Mouse (Mus musculus) liver (tissue): ENCODE results near the gene Gria2.

Source experiments
- DNase-seq: peaks from one replicate; pipeline ENCODE4 v3.0.0-alpha.2; 2020; ENCODE audit warnings: mixed read lengths

Gria2 gene

DNA sequence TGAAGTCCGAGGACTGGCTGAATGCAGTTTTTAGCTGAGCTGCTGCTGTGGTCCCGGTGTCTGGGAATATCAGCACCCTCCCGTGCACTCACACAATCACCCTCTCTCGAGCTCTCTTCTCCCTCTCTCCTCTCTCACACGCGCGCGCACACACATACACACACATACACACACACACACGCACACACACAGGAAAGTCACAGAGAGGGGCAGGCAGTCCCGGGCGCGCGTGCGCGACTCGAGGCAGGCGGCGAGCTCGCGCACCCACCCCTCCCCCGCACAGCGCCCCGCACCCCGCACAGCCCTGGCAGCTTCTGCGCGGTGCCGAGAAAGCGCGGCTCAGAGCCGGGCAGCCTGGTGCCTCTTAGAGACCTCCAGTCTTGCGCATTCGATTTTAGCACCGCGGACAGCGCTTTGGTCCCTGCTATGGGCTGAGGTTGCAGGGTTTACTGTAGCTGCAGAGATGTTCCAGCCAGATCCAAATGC lies at the start of gene Gria2:
Gene Gria2 (minus strand): TSS at position 240 of the 486 bp plus-strand sequence.
- DNase-seq, result peak; percentile 66

DNA sequence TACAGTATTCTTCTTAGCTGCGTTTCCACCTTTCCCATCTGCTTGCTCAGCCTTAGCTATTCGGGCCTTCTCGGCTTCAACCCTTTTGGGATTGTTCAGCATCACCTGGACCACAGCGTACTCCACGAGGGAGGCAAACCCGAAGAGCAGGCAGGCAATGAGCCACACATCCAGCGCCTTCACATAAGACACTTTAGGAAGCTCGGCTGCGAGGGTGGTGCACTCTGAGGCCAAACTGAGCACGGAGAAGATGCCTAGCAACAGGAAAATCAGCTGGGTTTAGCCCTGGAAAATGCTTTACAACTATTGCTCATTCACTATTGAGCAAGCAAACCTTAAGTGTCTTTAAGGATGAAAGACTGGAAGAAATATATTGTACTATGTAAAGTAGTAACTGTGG lies 48.3 kb upstream of the Gria2 start:
- no peak for DNase-seq

DNA sequence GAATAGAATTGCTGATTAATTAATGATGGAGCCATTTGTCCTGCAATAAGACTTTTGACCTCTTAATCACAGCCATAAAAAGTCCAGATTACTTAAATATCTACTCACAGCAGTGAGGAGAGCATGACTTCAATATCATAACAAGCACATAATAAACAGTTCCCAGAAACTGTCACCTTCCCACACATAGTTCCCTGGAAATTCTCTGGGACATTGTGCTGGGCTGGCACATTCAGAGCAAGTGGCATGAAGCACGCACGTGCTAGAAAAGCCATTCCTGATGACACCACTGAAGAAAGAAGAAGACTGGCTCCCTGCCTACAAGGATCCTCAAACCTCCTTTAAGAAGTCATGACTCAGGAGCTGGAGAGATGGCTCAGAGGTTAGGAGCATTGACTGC lies 43.0 kb upstream of the Gria2 start:
- no peak for DNase-seq

- DNase-seq, result no peak
Measured at GRCm38 (mm10) chr3:80839845-80840244, 37.2 kb upstream of the Gria2 start.

- DNase-seq, result no peak
Measured at GRCm38 (mm10) chr3:80837583-80837982, 34.9 kb upstream of the Gria2 start.

DNA sequence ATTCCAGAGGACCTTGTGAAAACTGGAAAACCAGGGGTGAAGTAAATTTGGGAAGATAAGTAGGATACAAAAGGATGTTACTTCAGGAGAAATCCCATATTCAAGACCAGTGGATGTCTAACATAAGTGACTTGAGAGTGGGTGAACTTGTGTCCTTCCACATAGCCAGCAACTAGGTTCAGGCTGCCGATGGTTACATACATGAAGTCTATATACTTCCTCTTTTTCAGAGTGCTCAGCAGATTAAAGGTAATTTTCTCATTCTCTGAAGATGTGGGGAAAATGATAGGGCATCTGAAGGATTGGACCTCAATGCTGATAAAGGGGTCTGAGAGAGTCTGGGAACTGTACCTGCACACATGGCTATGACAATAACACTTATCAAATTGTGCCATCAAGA lies 21.3 kb upstream of the Gria2 start:
- DNase-seq, result no peak

DNA sequence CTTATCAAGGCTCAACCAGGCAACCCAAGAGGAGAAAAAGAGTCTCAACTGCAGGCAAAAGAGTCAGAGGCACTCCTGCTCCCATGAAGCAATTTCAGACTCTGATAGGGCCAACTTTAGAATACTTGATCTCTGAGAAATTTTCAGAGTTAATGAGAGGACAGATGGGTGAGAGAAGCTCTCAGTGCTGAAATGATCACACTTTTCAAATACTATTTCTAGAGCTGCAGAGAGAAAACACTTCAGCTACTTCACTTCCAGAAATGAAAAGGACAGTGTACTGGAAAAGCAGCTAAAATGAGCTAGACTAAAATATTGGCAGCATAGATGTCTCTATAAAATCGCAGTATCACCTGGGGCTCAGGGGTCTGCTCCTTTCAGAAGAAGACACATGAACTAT lies 16.0 kb upstream of the Gria2 start:
- no peak for DNase-seq

DNA sequence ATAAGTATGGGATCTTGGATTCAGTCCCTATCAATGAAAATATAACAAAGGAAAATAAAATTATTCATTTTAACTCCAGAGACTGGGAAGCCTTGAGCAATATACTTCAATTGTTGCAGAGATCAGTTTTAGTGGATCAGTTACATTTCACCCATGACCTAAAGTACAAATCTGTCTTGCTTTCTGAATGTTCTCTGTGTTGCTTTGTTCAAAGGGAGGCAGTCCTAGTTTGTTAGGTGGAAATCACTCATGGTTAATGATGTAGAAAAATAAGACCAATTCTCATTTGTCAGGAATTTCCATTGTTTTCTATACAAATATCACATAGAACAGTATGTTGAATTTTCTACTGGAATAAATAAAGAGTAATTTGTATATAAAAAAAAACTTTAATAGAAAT lies 11.1 kb upstream of the Gria2 start:
- no peak for DNase-seq

DNA sequence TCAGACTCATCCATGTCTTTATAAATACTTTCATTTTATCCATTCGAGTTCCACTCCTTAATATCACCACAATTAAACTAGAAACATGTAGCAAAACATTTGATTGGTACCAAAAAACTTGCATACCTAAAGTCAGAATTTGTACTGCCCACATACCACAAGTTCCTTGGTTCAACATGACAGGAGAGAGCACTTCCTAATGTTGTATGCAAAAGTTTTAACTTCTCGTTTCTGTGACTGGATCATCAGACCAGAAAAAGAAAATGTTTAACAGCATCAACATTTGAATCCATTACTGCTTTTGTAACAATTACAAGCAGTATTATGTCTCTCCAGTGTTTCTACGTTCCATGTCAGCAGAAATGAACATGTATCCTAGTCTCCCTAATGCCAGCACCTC lies 9.6 kb upstream of the Gria2 start:
- DNase-seq, result no peak

DNA sequence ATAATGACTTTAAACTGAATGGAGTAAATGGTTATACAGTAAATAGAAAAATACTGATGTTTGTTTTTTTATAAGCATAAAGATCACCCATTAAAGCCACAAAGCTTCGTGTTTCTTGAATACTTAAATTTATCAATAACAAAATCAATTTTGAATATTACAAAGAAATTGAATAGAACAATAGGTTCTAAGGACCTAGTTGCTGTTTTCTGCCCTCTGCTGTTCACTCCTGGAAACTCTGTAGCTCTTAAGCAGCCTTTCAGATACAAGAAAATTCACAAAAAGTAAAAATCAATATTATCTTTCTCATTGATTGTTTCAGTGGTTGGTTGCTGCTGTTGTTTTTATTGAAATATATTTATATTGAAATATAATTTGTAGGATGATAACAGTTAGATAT lies 2.7 kb upstream of the Gria2 start:
- no peak for DNase-seq

GRCm38 (mm10) chr3:80803811-80804210 lies 1.2 kb upstream of the Gria2 start:
- DNase-seq, result no peak

DNA sequence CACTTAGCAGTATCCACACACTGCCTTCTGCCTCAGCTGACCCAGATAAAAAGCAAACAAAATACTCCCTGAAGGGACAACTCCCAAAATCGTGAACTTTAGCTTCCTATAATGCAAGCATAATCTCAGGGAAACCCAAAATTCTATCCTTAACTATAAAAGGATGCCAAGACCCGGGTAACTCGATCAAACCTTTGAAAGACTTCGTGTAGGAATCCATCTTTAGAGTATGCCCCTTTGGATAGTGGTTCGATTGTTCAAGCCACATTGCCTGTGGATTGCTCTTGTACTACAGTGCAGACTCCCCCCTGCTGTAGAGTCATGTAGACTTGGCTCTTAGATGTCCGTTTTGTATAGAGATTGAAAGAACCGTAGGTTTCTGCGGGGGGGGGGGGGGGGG lies 576 bp upstream of the Gria2 start:
- DNase-seq, result no peak

DNA sequence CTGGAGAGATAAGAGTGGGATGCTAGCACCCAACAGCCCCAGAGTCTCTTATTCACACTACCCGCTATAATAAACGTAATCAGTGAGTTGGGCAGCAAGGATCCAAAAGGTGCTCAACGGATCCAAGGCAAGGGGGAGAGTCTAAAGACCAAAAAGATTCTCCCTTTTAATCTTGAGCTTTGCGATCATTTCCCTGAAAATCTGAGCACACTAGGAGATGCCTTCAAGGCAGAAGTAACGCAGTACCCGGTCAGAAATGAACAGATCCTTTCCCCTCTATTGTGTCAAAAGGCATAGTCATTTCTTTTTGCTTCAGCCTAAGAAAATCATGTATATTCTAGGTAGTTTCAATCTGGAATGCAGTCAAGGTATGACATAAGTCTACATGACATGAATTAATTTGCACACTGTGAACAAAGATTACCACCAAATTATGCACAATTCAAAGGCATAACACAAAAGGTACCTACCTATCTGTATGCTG lies 766 bp downstream of the Gria2 start:
- no peak for DNase-seq

DNA sequence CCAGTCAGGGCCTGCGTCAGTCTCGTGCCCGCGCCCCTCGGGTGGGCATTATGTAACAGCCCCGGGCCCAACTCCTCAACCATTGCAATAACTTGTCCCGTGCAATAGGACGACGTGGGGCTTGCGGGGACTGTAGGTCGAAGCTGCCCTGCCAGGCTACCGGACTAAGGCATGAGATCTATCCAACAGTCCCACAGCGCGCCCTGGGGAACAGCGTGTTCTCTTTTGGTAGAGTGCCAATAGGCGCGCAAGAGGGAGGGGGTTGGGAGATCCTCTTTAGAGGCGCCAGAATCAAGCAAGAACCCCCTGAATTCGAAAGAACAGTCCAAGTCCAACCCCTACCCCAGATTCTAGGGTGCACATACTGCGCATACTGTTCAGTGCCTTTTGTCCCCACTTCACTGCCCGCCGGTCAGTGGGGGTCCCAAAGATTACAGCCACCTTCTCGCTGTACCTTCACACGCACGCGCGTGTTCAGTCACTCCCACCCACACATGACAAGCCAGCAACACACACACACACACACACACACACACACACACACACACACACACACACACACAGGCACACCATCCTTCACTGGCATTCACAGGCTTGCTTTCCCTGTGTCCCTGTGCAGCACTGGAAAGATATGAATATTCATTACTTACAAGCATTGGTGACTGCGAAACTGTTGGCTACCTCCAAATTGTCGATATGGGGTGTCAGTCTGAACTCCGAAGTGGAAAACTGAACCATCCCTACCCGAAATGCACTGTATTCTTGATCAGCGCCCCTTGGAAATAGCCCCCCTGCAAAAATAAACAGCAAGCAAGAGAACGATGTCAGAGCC lies 1.4 kb downstream of the Gria2 start:
- peak; percentile 6 for DNase-seq

GRCm38 (mm10) chr3:80800299-80800994 lies 2.2 kb downstream of the Gria2 start:
- DNase-seq, result peak; percentile 6

GRCm38 (mm10) chr3:80797935-80798334 lies 4.7 kb downstream of the Gria2 start:
- no peak for DNase-seq

DNA sequence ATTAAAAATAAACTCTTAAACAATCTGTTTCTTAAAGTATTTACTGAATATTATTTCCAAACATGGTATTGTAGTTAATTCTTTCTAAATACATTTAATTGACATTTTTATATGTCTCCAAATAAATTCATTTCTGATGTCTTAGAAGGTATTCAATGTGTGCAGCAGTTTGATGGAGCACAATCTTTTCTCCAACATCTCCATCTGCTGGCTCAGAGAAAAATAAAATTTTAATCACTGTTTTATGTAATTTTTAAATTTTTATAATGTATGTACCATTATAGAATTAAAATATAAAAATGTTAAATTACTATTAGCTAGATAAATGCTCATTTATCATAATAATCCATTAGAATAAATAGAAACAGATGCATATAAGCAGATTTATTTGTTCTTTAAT lies 5.9 kb downstream of the Gria2 start:
- no peak for DNase-seq

- DNase-seq, result no peak
Measured at GRCm38 (mm10) chr3:80795284-80795683, 7.4 kb downstream of the Gria2 start.

- no peak for DNase-seq
Measured at GRCm38 (mm10) chr3:80787116-80787744, 15.4 kb downstream of the Gria2 start.

DNA sequence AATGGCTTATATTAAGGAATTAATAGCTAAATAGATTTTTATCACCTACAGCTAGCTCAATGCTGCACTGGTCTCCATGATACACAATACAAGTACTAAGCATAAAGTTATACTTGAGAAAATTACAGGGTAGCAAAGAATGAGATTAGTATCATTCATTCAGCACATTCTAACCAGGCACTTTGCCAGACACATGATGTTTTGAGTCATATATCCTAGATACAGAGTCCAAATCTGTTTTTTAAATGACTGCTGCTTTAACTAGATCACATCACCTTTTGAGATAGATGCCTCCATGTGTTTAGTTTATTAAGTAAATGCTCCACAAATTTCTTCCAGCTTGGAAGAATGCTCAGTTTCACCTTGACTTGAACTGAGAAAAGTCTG lies 21.5 kb downstream of the Gria2 start:
- DNase-seq, result no peak

DNA sequence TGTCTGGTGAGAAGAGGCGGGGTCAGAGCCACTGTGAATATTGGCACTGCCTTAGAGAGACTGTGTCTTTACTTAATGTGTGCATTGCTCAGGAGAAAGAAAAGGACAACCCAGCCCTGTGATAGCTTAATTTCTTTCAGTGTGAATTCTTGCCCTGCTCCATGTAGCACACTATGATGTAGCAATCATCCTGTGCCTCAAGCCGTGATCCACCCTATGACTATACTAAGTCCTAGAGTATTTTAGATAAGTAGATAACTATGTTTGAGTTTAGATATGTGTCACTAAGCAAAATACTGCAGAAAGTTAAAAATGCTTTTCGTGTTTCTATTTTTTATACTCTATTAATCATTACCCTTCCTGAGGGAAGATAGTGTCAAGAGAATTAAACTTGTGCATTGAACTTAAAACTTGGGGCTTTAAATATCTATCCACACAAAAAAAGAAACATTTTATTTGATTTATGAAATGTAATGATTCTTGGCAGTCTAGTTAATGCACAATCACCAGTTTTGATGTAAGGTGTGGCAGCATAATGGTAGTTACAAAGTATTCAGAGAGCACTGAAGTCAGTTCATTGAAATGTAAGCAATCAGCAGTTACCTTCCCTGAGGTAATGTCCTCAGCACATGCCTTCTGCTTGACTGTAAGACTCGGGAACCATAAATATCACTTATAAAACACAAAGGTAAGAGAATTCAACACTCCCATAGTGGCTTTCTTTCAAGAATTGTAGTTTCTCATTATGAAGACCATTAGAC lies 22.1 kb downstream of the Gria2 start:
- DNase-seq, result no peak

DNA sequence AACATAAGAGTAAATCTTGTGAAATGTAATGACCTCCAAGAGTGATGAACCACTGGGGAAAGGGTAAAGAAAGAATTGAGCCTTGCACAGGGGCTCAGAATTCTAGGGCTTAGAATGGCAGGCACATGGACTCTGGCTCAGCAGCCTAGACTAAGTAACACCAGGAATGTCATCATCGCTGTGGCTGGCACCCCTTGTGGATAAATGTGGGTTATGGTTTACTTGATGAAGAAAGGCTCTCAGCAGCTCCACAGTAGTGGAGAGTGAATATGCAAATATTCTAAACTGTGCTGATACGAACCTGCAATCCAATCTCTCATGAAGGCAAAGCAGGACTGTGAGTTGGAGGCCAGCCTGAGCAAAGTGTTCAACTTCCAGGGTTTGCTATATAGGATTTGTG lies 26.0 kb downstream of the Gria2 start:
- DNase-seq, result no peak

- no peak for DNase-seq
Measured at GRCm38 (mm10) chr3:80775971-80776370, 26.7 kb downstream of the Gria2 start.
